Mouse (Mus musculus) neural tube, embryonic 14.5 days (tissue): ENCODE results near the gene Rundc1. TPM values are rescaled to one million over a fixed set of nuclear protein-coding genes. Genes with fewer than 3 reads are reported as not detected.
A peak's percentile ranks its signal among the peaks of the same experiment; 100 is the strongest.

Experiments
- ATAC-seq: fragments of 200-750 bp; cut with Nextera tagmentation; 2 replicates; pipeline ENCODE4 v1.8.0; 2017; ENCODE audit warnings: low read depth, mild to moderate bottlenecking, moderate TSS enrichment, moderate library complexity
- H3K27ac ChIP-seq: fragments of 300-500 bp; sonication (generic); 2 replicates; pipeline ENCODE4 v1.5.1; 2014; ENCODE audit warnings: low read depth, mild to moderate bottlenecking, control low read depth, low read length, moderate library complexity, mixed read lengths
- H3K27me3 ChIP-seq: fragments of 300-500 bp; sonication (generic); 2 replicates; pipeline ENCODE4 v1.6.1; 2014; ENCODE audit warnings: low read length; ENCODE audit not compliant: control insufficient read depth, insufficient read depth
- H3K36me3 ChIP-seq: fragments of 300-500 bp; sonication (generic); 2 replicates; pipeline ENCODE4 v1.6.1; 2014; ENCODE audit warnings: low read length, mixed read lengths; ENCODE audit not compliant: control insufficient read depth, insufficient read depth
- H3K4me1 ChIP-seq: fragments of 300-500 bp; sonication (generic); 2 replicates; pipeline ENCODE4 v1.6.1; 2014; ENCODE audit warnings: low read length; ENCODE audit not compliant: control insufficient read depth, insufficient read depth
- H3K4me2 ChIP-seq: fragments of 300-500 bp; sonication (generic); 2 replicates; pipeline ENCODE4 v1.6.1; 2014; ENCODE audit warnings: mild to moderate bottlenecking, low read depth, low read length, control low read depth
- H3K4me3 ChIP-seq: fragments of 300-500 bp; sonication (generic); 2 replicates; pipeline ENCODE4 v1.5.1; 2014; ENCODE audit warnings: low read depth, low read length, control low read depth, mixed read lengths
- H3K9ac ChIP-seq: fragments of 300-500 bp; sonication (generic); replicated peaks from 2 replicates; pipeline ENCODE4 v1.6.1; 2014; ENCODE audit warnings: low read depth, mild to moderate bottlenecking, control low read depth, low read length, mixed read lengths
- H3K9me3 ChIP-seq: fragments of 300-500 bp; sonication (generic); 2 replicates; pipeline ENCODE4 v1.6.1; 2016; ENCODE audit warnings: low read length; ENCODE audit not compliant: control insufficient read depth
- WGBS: fragments of 180-500 bp; shearing (Covaris S2); extraction: QIAGEN DNeasy Blood & Tissue Kit; methylation state at CpG from one replicate; pipeline ENCODE4 v1.1.7; 2014; 5-methylcytosine and 5-hydroxymethylcytosine counted together
- polyA plus RNA-seq: library from polyadenylated mRNA; unstranded; fragments of >200 nt; fragmentation: Nextera tagmentation; extraction: Ambion mirVana; gene quantifications from 2 replicates; pipeline ENCODE4 v1.2.1, GENCODE M21; 2014

The Rundc1 gene
- polyA plus RNA-seq, 1 experiment from 2014 or later = 20.4 TPM

DNA sequence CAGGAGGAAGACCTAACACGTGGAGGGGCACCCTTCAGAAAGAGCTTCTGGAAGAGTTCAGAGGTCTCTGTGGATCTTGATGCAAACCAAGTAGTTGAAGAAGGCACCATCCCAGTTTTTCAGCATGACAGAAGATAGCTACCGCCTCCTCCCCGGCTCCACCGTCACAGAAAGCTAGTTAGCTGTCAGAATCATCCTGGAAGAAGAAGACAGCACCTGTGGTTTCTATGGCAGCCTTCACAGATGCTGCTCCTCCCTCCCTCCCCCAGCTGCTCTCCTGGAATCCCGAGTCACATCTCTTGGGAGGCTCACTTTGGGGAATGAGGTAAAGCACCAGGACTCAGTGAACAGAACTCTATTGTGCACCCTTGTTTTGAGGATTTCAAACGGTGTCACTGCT lies 5.9 kb upstream of the Rundc1 start:
- WGBS = 61% methylated on average over 6 of the region's 6 CpGs
- H3K27ac ChIP-seq = no peak overlapping the region
- H3K9me3 ChIP-seq = no peaks in the 10 kb centered on the region
- H3K9ac ChIP-seq = no peak overlapping the region
- H3K4me2 ChIP-seq = no peak overlapping the region
- H3K36me3 ChIP-seq = no peaks in the 10 kb centered on the region
- no peaks in the 10 kb centered on the region for H3K27me3 ChIP-seq
- H3K4me3 ChIP-seq = no peak overlapping the region
- no peak for ATAC-seq
- peaks cover 6% of the 10 kb centered on the region; the same call in 1 of the 2 replicates for H3K4me1 ChIP-seq

- H3K9me3 ChIP-seq = no peaks in the 10 kb centered on the region
Observed at GRCm38 (mm10) chr11:101419610-101420009, 5.3 kb upstream of the Rundc1 start.

GRCm38 (mm10) chr11:101420148-101420547 lies 4.7 kb upstream of the Rundc1 start:
- Histone ChIP-seq H3K36me3 (no peaks in the 10 kb centered on the region), H3K27ac (no peak overlapping the region), H3K9me3 (no peaks in the 10 kb centered on the region), H3K4me3 (no peak overlapping the region), H3K9ac (no peak overlapping the region), H3K27me3 (no peaks in the 10 kb centered on the region), H3K4me1 (peaks cover 12% of the 10 kb centered on the region; the same call in 1 of the 2 replicates), H3K4me2 (no peak overlapping the region)
- ATAC-seq = no peak
- 89% methylated on average over 5 of the region's 5 CpGs for WGBS

More at GRCm38 (mm10) chr11:101419610-101420009, 5.3 kb upstream of the Rundc1 start:
- Histone ChIP-seq H3K27ac (no peak overlapping the region), H3K27me3 (no peaks in the 10 kb centered on the region), H3K9ac (no peak overlapping the region), H3K4me1 (peaks cover 12% of the 10 kb centered on the region; the same call in 1 of the 2 replicates), H3K4me2 (no peak overlapping the region), H3K36me3 (no peaks in the 10 kb centered on the region), H3K4me3 (no peak overlapping the region)
- 49% methylated on average over 3 of the region's 3 CpGs for WGBS
- no peak for ATAC-seq

DNA sequence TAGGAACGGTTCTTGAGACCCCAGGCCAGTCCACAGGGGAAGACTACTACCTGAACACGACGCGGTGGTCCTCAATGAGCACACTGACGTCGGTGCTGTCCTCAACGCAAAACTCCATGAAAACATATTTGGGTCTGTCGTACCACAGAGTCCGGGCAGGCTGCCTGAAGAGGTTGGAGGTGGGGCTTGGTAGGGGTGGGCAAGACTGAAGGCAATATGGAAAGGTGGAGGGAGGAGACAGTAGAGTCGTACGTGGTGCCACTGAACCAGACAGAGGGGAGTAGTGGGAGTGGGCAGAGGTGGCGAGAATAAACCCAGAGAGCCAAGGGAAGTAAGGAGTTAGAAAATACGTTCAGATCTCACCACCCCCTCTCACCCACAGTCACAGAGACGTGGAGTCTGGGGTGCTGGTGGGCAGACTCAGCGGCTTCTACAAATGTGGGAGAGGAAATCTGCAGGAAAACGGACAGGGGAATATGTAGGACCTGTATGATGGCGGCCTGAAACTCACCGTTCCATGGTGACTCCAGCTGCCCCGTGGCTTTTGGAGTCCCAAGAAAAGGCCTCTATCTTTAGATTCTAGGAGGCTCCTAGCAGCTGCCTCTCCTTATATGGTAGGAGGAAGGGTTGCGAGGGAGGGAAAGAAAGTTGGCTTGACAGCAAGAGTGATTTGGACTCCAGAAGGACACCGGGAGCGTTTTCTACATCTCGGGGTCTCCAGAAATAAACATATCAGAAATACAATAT lies 607 bp upstream of the Rundc1 start, which contains the start of gene Gm27029:
Gene Gm27029 (minus strand): TSS at position 692 of the 747 bp plus-strand sequence.
- Histone ChIP-seq H3K4me1 (peaks cover 22% of the 10 kb centered on the region; the same call in 1 of the 2 replicates), H3K4me2 (peak within 1 kb of the TSS; percentile 82), H3K27me3 (no peaks in the 10 kb centered on the region), H3K9me3 (no peaks in the 10 kb centered on the region), H3K36me3 (0 out of 2 replicates have a peak, but pooled peaks cover under 1% of the 10 kb centered on the region), H3K4me3 (peak within 1 kb of the TSS; percentile 87), H3K27ac (peak within 1 kb of the TSS; percentile 81), H3K9ac (peak within 1 kb of the TSS; percentile 71)
- peak; percentile 36; the same call in 1 of the 2 replicates for ATAC-seq
- WGBS = 8% methylated on average over 23 of the region's 23 CpGs

DNA sequence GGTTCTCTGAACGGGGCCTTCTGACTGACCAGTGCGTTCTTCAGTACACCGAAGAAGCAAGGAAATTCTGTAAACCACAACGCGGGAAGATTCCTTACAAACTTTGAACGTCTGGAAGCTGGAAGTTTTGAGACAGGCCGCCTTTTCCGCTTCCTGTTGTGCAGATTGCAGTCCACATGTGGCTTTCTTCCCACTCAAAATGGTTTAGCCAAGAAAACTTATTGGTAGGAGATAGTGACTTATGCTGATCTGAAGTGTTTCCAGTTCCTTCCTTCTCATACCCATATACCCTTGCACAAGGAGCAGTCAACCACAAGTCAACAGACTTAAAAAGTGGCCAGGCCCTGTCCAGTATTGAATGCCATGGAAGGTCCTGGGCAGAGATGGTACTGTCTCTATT lies 1.3 kb downstream of the Rundc1 start:
- H3K36me3 ChIP-seq = peaks cover 13% of the 10 kb centered on the region; the same call in 1 of the 2 replicates
- H3K9me3 ChIP-seq = no peaks in the 10 kb centered on the region
- peak overlapping the region; percentile 71; the same call in 1 of the 2 replicates for H3K9ac ChIP-seq
- H3K4me2 ChIP-seq = peak overlapping the region; percentile 82
- peaks cover 22% of the 10 kb centered on the region; the same call in 1 of the 2 replicates for H3K4me1 ChIP-seq
- 67% methylated on average over 8 of the region's 8 CpGs for WGBS
- no peak overlapping the region for H3K27ac ChIP-seq
- no peaks in the 10 kb centered on the region for H3K27me3 ChIP-seq
- H3K4me3 ChIP-seq = peak overlapping the region; percentile 87
- ATAC-seq = no peak

GRCm38 (mm10) chr11:101431327-101431726 lies 6.4 kb downstream of the Rundc1 start:
- Histone ChIP-seq H3K27me3 (no peaks in the 10 kb centered on the region), H3K9me3 (no peaks in the 10 kb centered on the region), H3K4me1 (peaks cover 9% of the 10 kb centered on the region; the same call in 1 of the 2 replicates), H3K4me3 (no peak overlapping the region), H3K36me3 (peaks cover 45% of the 10 kb centered on the region), H3K9ac (no peak overlapping the region), H3K27ac (no peak overlapping the region), H3K4me2 (no peak overlapping the region)
- ATAC-seq = no peak
- WGBS = 92% methylated on average over 9 of the region's 9 CpGs

DNA sequence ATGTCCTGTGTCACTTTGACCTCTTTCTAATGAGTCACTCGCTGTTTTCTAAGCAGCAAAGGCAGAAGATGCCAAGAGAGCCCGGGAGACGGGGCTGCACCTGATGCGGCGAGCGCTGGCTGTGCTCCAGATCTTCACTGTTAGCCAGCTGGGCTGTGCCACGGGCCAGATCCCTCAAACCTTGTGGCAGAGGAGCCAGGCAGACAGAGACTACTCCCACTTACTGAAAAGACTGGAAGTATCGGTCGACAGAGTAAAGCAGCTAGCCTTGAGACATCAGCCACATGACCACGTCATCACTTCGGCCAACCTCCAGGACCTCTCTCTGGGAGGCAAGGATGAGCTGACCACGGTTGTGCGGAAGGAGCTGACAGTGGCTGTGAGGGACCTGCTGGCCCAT lies 8.5 kb downstream of the Rundc1 start:
- Histone ChIP-seq H3K4me2 (no peak overlapping the region), H3K4me1 (no peaks in the 10 kb centered on the region), H3K4me3 (no peak overlapping the region), H3K9me3 (no peaks in the 10 kb centered on the region), H3K27me3 (no peaks in the 10 kb centered on the region), H3K9ac (no peak overlapping the region), H3K27ac (no peak overlapping the region), H3K36me3 (peaks cover 45% of the 10 kb centered on the region)
- 90% methylated on average over 13 of the region's 13 CpGs for WGBS
- no peak for ATAC-seq

DNA sequence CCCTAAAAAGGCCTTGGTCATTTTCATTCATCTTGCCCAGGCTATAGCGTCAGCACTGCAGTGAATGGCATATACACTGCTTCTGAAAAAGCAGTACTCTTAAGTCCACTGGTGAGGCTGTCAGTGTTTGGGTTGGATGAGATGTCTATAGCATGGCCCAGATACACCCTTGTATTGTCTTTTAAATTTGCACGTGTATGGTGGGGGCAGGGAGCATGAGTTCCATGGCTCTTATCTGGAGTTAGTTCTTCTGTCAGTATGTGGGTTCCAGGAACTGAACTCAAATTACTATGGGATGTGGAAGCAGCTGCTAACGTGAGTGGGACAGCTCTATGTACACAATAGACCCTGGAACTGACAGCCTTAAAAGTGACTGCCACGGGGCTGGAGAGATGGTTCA lies 10.9 kb downstream of the Rundc1 start:
- Histone ChIP-seq H3K27ac (no peak overlapping the region), H3K27me3 (no peaks in the 10 kb centered on the region), H3K9me3 (no peaks in the 10 kb centered on the region), H3K36me3 (peaks cover 34% of the 10 kb centered on the region), H3K4me1 (no peaks in the 10 kb centered on the region), H3K9ac (no peak overlapping the region), H3K4me3 (no peak overlapping the region), H3K4me2 (no peak overlapping the region)
- WGBS = 90% methylated on average over 4 of the region's 4 CpGs
- no peak for ATAC-seq

- no peak overlapping the region for H3K27ac ChIP-seq
Observed at GRCm38 (mm10) chr11:101436916-101437315, 12.0 kb downstream of the Rundc1 start.

More at GRCm38 (mm10) chr11:101436916-101437315, 12.0 kb downstream of the Rundc1 start:
- Histone ChIP-seq H3K4me1 (no peaks in the 10 kb centered on the region), H3K4me3 (no peak overlapping the region), H3K9ac (no peak overlapping the region), H3K27me3 (no peaks in the 10 kb centered on the region), H3K36me3 (peaks cover 25% of the 10 kb centered on the region), H3K9me3 (no peaks in the 10 kb centered on the region), H3K4me2 (no peak overlapping the region)
- no peak for ATAC-seq
- WGBS = 44% methylated on average over 4 of the region's 4 CpGs
